Mouse (Mus musculus) heart, postnatal 36 days (tissue): ENCODE data around the gene Asb6. TPM values are rescaled to one million over a fixed set of nuclear protein-coding genes. Genes with fewer than 3 reads are reported as not detected.

Experiments used
- DNase-seq, 2 experiments: peaks; one replicate each; pipeline ENCODE4 v3.0.0; 2021 to 2022
- intact Hi-C: fragments of 180-260 bp; cut with DNase I; formaldehyde crosslinking; loops from one replicate; pipeline ENCODE4 v1.15.1; 2025
- total RNA-seq, 2 experiments: library from RNA; stranded (reverse); gene quantifications; 2 replicates each; pipeline ENCODE4 v1.2.3; 2021

Gene Asb6
- 1 to 10 TPM; 7.3 to 8.1 TPM for total RNA-seq

GRCm38 (mm10) chr2:30830283-30830795 lies at the start of gene Asb6:
Asb6 (minus strand) TSS chr2:30830333.
- DNase-seq: no peak
- intact Hi-C loops: no loop called here

- intact Hi-C loops: no loop called here
- no peak for DNase-seq
Observed at GRCm38 (mm10) chr2:30879481-30879880, 49.3 kb upstream of the Asb6 start.

GRCm38 (mm10) chr2:30875621-30876432 lies 45.7 kb upstream of the Asb6 start:
- DNase-seq: peak in 1 of 2 experiments; percentile 15
- intact Hi-C loops: no loop called here

GRCm38 (mm10) chr2:30875096-30875495 lies 45.0 kb upstream of the Asb6 start:
- intact Hi-C loops: no loop called here

GRCm38 (mm10) chr2:30874445-30874844 lies 44.3 kb upstream of the Asb6 start:
- no peak for DNase-seq
- intact Hi-C loops: no loop called here

More at GRCm38 (mm10) chr2:30875096-30875495, 45.0 kb upstream of the Asb6 start:
- DNase-seq: no peak

- intact Hi-C loops: no loop called here
- DNase-seq: no peak
Observed at GRCm38 (mm10) chr2:30872669-30873068, 42.5 kb upstream of the Asb6 start.

- intact Hi-C loops: no loop called here
- no peak for DNase-seq
Observed at GRCm38 (mm10) chr2:30870863-30871262, 40.7 kb upstream of the Asb6 start.

GRCm38 (mm10) chr2:30865426-30865825 lies 35.3 kb upstream of the Asb6 start:
- intact Hi-C loops: no loop called here

GRCm38 (mm10) chr2:30864968-30865381 lies 34.8 kb upstream of the Asb6 start:
- intact Hi-C loops: no loop called here
- peak; percentile 19 to 48 for DNase-seq

More at GRCm38 (mm10) chr2:30865426-30865825, 35.3 kb upstream of the Asb6 start:
- no peak for DNase-seq

- intact Hi-C loops: no loop called here
- DNase-seq: no peak
Observed at GRCm38 (mm10) chr2:30863574-30863973, 33.4 kb upstream of the Asb6 start.

- DNase-seq: no peak
- intact Hi-C loops: no loop called here
Observed at GRCm38 (mm10) chr2:30862081-30862480, 31.9 kb upstream of the Asb6 start.

GRCm38 (mm10) chr2:30859782-30860181 lies 29.6 kb upstream of the Asb6 start:
- intact Hi-C loops: no loop called here
- DNase-seq: no peak

GRCm38 (mm10) chr2:30857076-30857475 lies 26.9 kb upstream of the Asb6 start:
- no peak for DNase-seq
- intact Hi-C loops: no loop called here

GRCm38 (mm10) chr2:30852771-30853313 lies 22.7 kb upstream of the Asb6 start:
- DNase-seq: no peak
- intact Hi-C loops: no loop called here

GRCm38 (mm10) chr2:30850581-30850980 lies 20.4 kb upstream of the Asb6 start:
- intact Hi-C loops: no loop called here
- no peak for DNase-seq

GRCm38 (mm10) chr2:30848184-30848583 lies 18.1 kb upstream of the Asb6 start:
- no peak for DNase-seq
- intact Hi-C loops: no loop called here

- intact Hi-C loops: no loop called here
- no peak for DNase-seq
Observed at GRCm38 (mm10) chr2:30846723-30847122, 16.6 kb upstream of the Asb6 start.

GRCm38 (mm10) chr2:30846236-30846635 lies 16.1 kb upstream of the Asb6 start:
- intact Hi-C loops: no loop called here
- no peak for DNase-seq

- DNase-seq: peak; percentile 31 to 50
Observed at GRCm38 (mm10) chr2:30845152-30846070, 15.3 kb upstream of the Asb6 start.

GRCm38 (mm10) chr2:30842615-30843014 lies 12.5 kb upstream of the Asb6 start:
- intact Hi-C loops: no loop called here
- no peak for DNase-seq

More at GRCm38 (mm10) chr2:30845152-30846070, 15.3 kb upstream of the Asb6 start:
- intact Hi-C loops: no loop called here
